ENCODE assay signal across 32 mouse cellular contexts in the genomic region with DNA sequence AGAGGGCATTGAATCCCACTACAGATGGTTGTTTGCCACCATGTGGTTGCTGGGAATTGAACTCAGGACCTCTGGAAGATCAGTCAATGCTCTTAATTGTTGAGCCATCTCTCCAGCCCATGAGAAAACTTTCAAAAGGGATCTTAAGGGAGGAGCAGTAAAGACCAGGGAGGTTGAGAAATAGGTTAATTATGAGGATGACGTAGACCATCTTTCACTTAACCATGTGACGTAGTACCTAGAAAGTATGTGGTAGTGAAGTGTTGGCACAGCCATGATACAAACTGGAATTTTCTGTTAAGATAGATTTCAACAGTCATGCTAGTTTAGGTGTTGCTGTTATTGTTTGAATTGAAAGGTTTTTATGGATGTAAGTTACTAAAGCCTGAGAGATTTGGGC.
"Had no signal": no experiment of that assay in that cellular context is flagged by ENCODE, and none has a peak within 500 bp of the region (broad histone marks: within the 10 kb centered on the region; RNA-seq: fewer than 3 reads in every experiment).

No protein-coding gene starts in this region.

- H3K27me3 ChIP-seq: limb, embryonic 12.5 days; limb, embryonic 13.5 days; limb, embryonic 15.5 days; liver, embryonic 12.5 days; liver, embryonic 13.5 days; liver, embryonic 15.5 days; lung, embryonic 15.5 days; megakaryocyte, embryonic 14.5 days; midbrain, embryonic 12.5 days; midbrain, embryonic 13.5 days; midbrain, embryonic 15.5 days; neural tube, embryonic 12.5 days; neural tube, embryonic 13.5 days had no signal

- H3K4me3 ChIP-seq: limb, embryonic 10.5 days; limb, embryonic 12.5 days; limb, embryonic 13.5 days; limb, embryonic 15.5 days; liver, embryonic 12.5 days; liver, embryonic 13.5 days; liver, embryonic 15.5 days; lung, embryonic 15.5 days; megakaryocyte, embryonic 14.5 days; midbrain, embryonic 10.5 days; midbrain, embryonic 12.5 days; midbrain, embryonic 13.5 days; midbrain, embryonic 15.5 days; myocyte; neural tube, embryonic 12.5 days; neural tube, embryonic 13.5 days had no signal

- H3K27ac ChIP-seq: limb, embryonic 10.5 days; limb, embryonic 12.5 days; limb, embryonic 13.5 days; limb, embryonic 15.5 days; liver, embryonic 12.5 days; liver, embryonic 13.5 days; liver, embryonic 14.5 days; liver, embryonic 15.5 days; lung, embryonic 15.5 days; midbrain, embryonic 10.5 days; midbrain, embryonic 12.5 days; midbrain, embryonic 13.5 days; midbrain, embryonic 15.5 days; neural tube, embryonic 12.5 days; neural tube, embryonic 13.5 days had no signal

- H3K4me1 ChIP-seq: limb, embryonic 10.5 days; limb, embryonic 12.5 days; limb, embryonic 13.5 days; limb, embryonic 15.5 days; liver, embryonic 13.5 days; liver, embryonic 15.5 days; lung, embryonic 15.5 days; midbrain, embryonic 10.5 days; midbrain, embryonic 12.5 days; midbrain, embryonic 13.5 days; midbrain, embryonic 15.5 days; neural tube, embryonic 12.5 days had no signal

- H3K4me2 ChIP-seq: limb, embryonic 12.5 days; limb, embryonic 13.5 days; limb, embryonic 15.5 days; liver, embryonic 11.5 days; liver, embryonic 12.5 days; liver, embryonic 13.5 days; liver, embryonic 15.5 days; lung, embryonic 14.5 days; lung, embryonic 15.5 days; midbrain, embryonic 11.5 days; midbrain, embryonic 12.5 days; midbrain, embryonic 13.5 days; midbrain, embryonic 15.5 days; neural tube, embryonic 12.5 days; neural tube, embryonic 13.5 days had no signal

- DNase-seq: left cerebral cortex, postnatal 4 days; liver; liver, embryonic 13.5 days; liver, postnatal 0 days; lung, adult 18-20 months; lung, adult 2 months; lung, embryonic 14.5 days; lung, postnatal 10 days; lung, postnatal 14 days; lung, postnatal 36 days; lung, postnatal 4 days; midbrain, embryonic 14.5 days had no signal

- H3K9ac ChIP-seq: limb, embryonic 12.5 days; limb, embryonic 13.5 days; limb, embryonic 15.5 days; liver, embryonic 12.5 days; liver, embryonic 13.5 days; liver, embryonic 14.5 days; liver, embryonic 15.5 days; liver, postnatal 0 days; lung, embryonic 14.5 days; lung, embryonic 15.5 days; midbrain, embryonic 12.5 days; midbrain, embryonic 13.5 days; midbrain, embryonic 15.5 days; neural tube, embryonic 12.5 days; neural tube, embryonic 13.5 days had no signal

- ATAC-seq: liver, embryonic 12.5 days; liver, postnatal 0 days; lung, postnatal 0 days; midbrain, embryonic 13.5 days; midbrain, embryonic 15.5 days; midbrain, embryonic 16.5 days had no signal

- H3K9me3 ChIP-seq: limb, embryonic 10.5 days; limb, embryonic 12.5 days; limb, embryonic 13.5 days; limb, embryonic 15.5 days; liver, embryonic 12.5 days; liver, embryonic 13.5 days; liver, embryonic 15.5 days; lung, embryonic 15.5 days; megakaryocyte, embryonic 14.5 days; midbrain, embryonic 10.5 days; midbrain, embryonic 12.5 days; midbrain, embryonic 13.5 days; midbrain, embryonic 15.5 days; neural tube, embryonic 12.5 days; neural tube, embryonic 13.5 days had no signal
